Mouse (Mus musculus) liver, adult 2 months (tissue): ENCODE results near the gene Scaf4. TPM values are rescaled to one million over a fixed set of nuclear protein-coding genes. Genes with fewer than 3 reads are reported as not detected.

Source experiments
- DNase-seq: peaks from one replicate; pipeline ENCODE4 v3.0.0-alpha.2; 2011; ENCODE audit warnings: low read depth, low spot score; ENCODE audit errors: extremely low read depth
- H3K27ac ChIP-seq: fragments of 200-500 bp; replicated peaks from 2 replicates; pipeline ENCODE4 v1.5.1; 2012; ENCODE audit warnings: low read depth, mild to moderate bottlenecking, control low read depth, inconsistent platforms, low read length; ENCODE audit not compliant: insufficient read depth
- H3K27me3 ChIP-seq: fragments of 200-500 bp; 2 replicates; pipeline ENCODE4 v1.6.1; 2012; ENCODE audit warnings: mild to moderate bottlenecking, moderate library complexity, low read length, inconsistent platforms; ENCODE audit not compliant: control insufficient read depth, insufficient read depth
- H3K36me3 ChIP-seq: fragments of 200-500 bp; 2 replicates; pipeline ENCODE4 v1.6.1; 2012; ENCODE audit warnings: low read length, inconsistent platforms; ENCODE audit not compliant: control insufficient read depth, insufficient read depth
- H3K4me1 ChIP-seq: fragments of 200-500 bp; 2 replicates; pipeline ENCODE4 v1.6.1; 2011; ENCODE audit warnings: low read length; ENCODE audit not compliant: control insufficient read depth, insufficient read depth
- H3K4me3 ChIP-seq: fragments of 200-500 bp; 2 replicates; pipeline ENCODE4 v1.5.1; 2011; ENCODE audit warnings: low read depth, mild to moderate bottlenecking, control low read depth, low read length, moderate library complexity; ENCODE audit not compliant: insufficient read depth
- H3K79me2 ChIP-seq: fragments of 200-500 bp; 2 replicates; pipeline ENCODE4 v1.6.1; 2012; ENCODE audit warnings: inconsistent platforms, mild to moderate bottlenecking, low read length, moderate library complexity; ENCODE audit not compliant: control insufficient read depth, insufficient read depth
- H3K9ac ChIP-seq: fragments of 200-500 bp; 2 replicates; pipeline ENCODE4 v1.6.1; 2012; ENCODE audit warnings: low read depth, mild to moderate bottlenecking, control low read depth, inconsistent platforms, low read length
- CTCF ChIP-seq: fragments of 200-500 bp; IDR thresholded peaks from 2 replicates; pipeline ENCODE4 v1.5.1; 2011; ENCODE audit warnings: low read depth, low read length, control low read depth
- POLR2A ChIP-seq: fragments of 200-500 bp; IDR thresholded peaks from 2 replicates; pipeline ENCODE4 v1.6.1; 2011; ENCODE audit warnings: low read length, control low read depth; ENCODE audit not compliant: insufficient read depth; ENCODE audit errors: extremely low read depth
- WGBS: fragments of 180-500 bp; shearing (Covaris S2); methylation state at CpG from one replicate; pipeline ENCODE4 v1.1.7; 2018; 5-methylcytosine and 5-hydroxymethylcytosine counted together
- polyA plus RNA-seq: library from polyadenylated mRNA; depleted of rRNA; stranded (reverse); fragments of >200 nt; gene quantifications from 2 replicates; pipeline ENCODE4 v1.2.3, GENCODE M21; 2012
- total RNA-seq: library from RNA; depleted of rRNA; stranded (reverse); fragments of >200 nt; gene quantifications from 2 replicates; pipeline ENCODE4 v1.2.3, GENCODE M21; 2014

Gene Scaf4
- total and polyA plus RNA-seq, 2 experiments, result 8.2 to 20.9 TPM

- Histone ChIP-seq H3K9ac (no peak overlapping the region), H3K27ac (no peak overlapping the region), H3K4me1 (peaks cover 12% of the 10 kb centered on the region), H3K79me2 (no peaks in the 10 kb centered on the region), H3K27me3 (no peaks in the 10 kb centered on the region), H3K36me3 (no peaks in the 10 kb centered on the region), H3K4me3 (no peak overlapping the region)
- TF ChIP-seq CTCF, result no peak
- no peak for TF ChIP-seq POLR2A
- WGBS, result 72% methylated on average over 12 of the region's 12 CpGs
- DNase-seq, result no peak
Measured at GRCm38 (mm10) chr16:90213477-90214339, 70.6 kb downstream of the Scaf4 start.

DNA sequence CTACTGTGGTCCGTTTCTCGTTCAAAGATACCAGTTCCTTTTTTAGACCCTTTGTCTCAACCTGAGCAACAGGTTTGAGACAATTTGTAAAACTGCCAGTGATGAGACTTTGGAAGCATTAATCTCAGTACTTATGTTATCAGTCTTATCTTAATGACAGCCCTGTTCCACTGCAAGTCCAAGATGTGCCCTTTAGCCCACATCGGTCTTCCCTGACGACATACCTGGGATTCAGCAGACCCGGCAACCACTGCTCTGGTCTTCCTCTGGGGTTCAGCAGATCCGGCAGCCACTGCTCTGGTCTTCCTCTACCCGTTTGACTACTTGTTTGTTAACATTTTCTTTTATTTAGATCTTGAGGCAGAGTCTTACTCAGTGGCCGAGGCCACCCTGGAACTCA is 72.5 kb downstream of the Scaf4 start:
- TF ChIP-seq POLR2A (no peak), CTCF (no peak)
- DNase-seq, result no peak
- Histone ChIP-seq H3K79me2 (no peaks in the 10 kb centered on the region), H3K9ac (no peak overlapping the region), H3K27me3 (no peaks in the 10 kb centered on the region), H3K4me3 (no peak overlapping the region), H3K36me3 (no peaks in the 10 kb centered on the region), H3K4me1 (peaks cover 9% of the 10 kb centered on the region), H3K27ac (no peak overlapping the region)
- WGBS, result 89% methylated on average over 8 of the region's 8 CpGs

DNA sequence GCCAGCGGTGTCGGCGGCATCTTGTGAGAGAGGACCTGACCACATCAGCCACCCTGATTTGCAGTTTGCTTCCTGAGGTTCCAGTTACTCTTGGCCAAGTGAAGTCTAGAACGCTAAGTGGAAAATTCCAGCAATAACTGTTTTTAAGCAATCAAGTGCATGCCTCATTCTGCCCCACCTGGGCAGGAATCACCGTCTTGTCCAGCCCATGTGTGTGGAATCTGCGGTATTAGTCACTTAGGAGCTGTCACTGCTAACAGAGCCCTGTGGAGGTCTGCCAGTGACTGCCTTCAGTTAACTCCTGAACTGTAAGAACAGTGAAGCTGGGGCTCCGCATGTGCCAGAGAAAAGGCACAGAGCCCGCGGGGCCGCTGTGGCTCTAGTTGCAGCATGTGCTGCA is 73.6 kb downstream of the Scaf4 start:
- WGBS, result 83% methylated on average over 10 of the region's 10 CpGs
- Histone ChIP-seq H3K36me3 (no peaks in the 10 kb centered on the region), H3K27ac (no peak overlapping the region), H3K4me3 (no peak overlapping the region), H3K27me3 (no peaks in the 10 kb centered on the region), H3K4me1 (peaks cover 4% of the 10 kb centered on the region), H3K9ac (no peak overlapping the region), H3K79me2 (no peaks in the 10 kb centered on the region)
- TF ChIP-seq POLR2A (no peak), CTCF (no peak)
- DNase-seq, result no peak

DNA sequence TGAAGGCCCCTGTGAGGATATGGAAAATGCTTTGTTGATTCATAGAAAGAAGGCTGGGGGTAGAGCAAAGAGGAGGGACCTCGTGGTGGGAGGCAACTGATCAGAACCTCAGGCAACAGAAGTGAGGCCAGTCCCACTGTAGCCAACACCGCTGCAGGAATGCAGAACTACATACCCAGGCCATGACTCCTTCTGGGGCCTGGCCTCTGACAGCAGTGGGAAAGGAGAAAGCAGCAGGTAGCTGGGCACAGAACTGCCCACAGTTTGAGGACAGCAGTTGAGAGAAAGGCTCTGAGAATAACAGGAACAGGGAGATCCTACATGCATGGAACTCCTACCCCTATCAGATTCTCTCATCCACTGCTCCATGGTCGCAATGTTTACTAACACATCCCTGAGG is 75.3 kb downstream of the Scaf4 start:
- Histone ChIP-seq H3K27me3 (no peaks in the 10 kb centered on the region), H3K9ac (no peak overlapping the region), H3K27ac (no peak overlapping the region), H3K4me3 (no peak overlapping the region), H3K36me3 (no peaks in the 10 kb centered on the region), H3K79me2 (no peaks in the 10 kb centered on the region), H3K4me1 (peaks cover 2% of the 10 kb centered on the region; the same call in 1 of the 2 replicates)
- WGBS, result 84% methylated on average over 3 of the region's 3 CpGs
- DNase-seq, result no peak
- no peak for TF ChIP-seq CTCF
- TF ChIP-seq POLR2A, result no peak

DNA sequence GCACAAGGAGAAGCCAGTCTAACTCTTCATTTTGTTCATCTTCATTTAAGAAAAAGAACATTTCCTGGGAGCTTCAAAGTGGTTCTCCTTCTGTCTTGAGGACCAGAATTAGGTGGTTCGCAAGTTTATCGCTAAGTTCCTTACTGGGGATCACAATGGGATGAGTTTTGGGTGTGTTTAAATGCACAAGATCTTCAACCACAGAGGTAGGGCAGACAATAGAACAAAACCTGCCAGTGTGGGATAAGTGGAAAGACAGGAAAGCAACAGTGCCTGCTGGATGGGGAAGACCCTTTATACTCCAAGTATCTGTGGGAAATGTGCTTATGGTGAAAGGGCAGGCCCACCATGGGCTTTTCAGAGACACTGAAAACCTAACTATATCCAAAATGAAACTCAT is 79.4 kb downstream of the Scaf4 start:
- 99% methylated on average over 2 of the region's 2 CpGs for WGBS
- Histone ChIP-seq H3K27me3 (no peaks in the 10 kb centered on the region), H3K9ac (no peak overlapping the region), H3K4me1 (no peaks in the 10 kb centered on the region), H3K4me3 (no peak overlapping the region), H3K36me3 (no peaks in the 10 kb centered on the region), H3K27ac (no peak overlapping the region), H3K79me2 (no peaks in the 10 kb centered on the region)
- no peak for DNase-seq
- TF ChIP-seq CTCF (no peak), POLR2A (no peak)

GRCm38 (mm10) chr16:90203226-90203962 is 80.9 kb downstream of the Scaf4 start:
- Histone ChIP-seq H3K4me1 (peaks cover 5% of the 10 kb centered on the region), H3K4me3 (no peak overlapping the region), H3K36me3 (no peaks in the 10 kb centered on the region), H3K9ac (no peak overlapping the region), H3K27ac (no peak overlapping the region), H3K27me3 (no peaks in the 10 kb centered on the region), H3K79me2 (no peaks in the 10 kb centered on the region)
- no peak for DNase-seq
- TF ChIP-seq CTCF (no peak), POLR2A (no peak)
- 90% methylated on average over 6 of the region's 6 CpGs for WGBS
